Mouse (Mus musculus): ENCODE measurements around the gene Cebpa. TPM values are rescaled to one million over a fixed set of nuclear protein-coding genes. Genes with fewer than 3 reads are reported as not detected.

The Cebpa gene
- total and polyA plus RNA-seq, 2 experiments from 2014 or later: 0.67 to 11.3 TPM

GRCm38 (mm10) chr7:35137524-35137923 lies 18.4 kb downstream of the Cebpa start:
- no peaks in the 10 kb centered on the region for H3K27me3 ChIP-seq (ENCODE audit: insufficient read depth, low read length)
- no peaks in the 10 kb centered on the region for H3K9me3 ChIP-seq (ENCODE audit: low read length)
- 80% methylated on average over 1 of the region's 1 CpGs for WGBS
- ATAC-seq (ENCODE audit: low FRiP score): no peak
- H3K4me2 ChIP-seq (ENCODE audit: low read depth, low read length, poor library complexity, severe bottlenecking): no peak overlapping the region
- H3K4me3 ChIP-seq (ENCODE audit: low read depth, low read length): no peak overlapping the region
- H3K27ac ChIP-seq (ENCODE audit: low read depth, low read length): no peak overlapping the region
- no peak overlapping the region for H3K9ac ChIP-seq (replicated peaks; ENCODE audit: low read length, poor library complexity, severe bottlenecking)
- DNase-seq (ENCODE audit: low spot score): no peak
- no peaks in the 10 kb centered on the region for H3K4me1 ChIP-seq (ENCODE audit: insufficient read depth, low read length)
- TF ChIP-seq CTCF (IDR thresholded peaks at IDR 0.05): no peak
- no peaks in the 10 kb centered on the region for H3K36me3 ChIP-seq (ENCODE audit: insufficient read depth, low read length)

GRCm38 (mm10) chr7:35138481-35138880 lies 19.4 kb downstream of the Cebpa start:
- ATAC-seq (ENCODE audit: low FRiP score) (no peak), DNase-seq (ENCODE audit: low spot score) (no peak)
- Histone ChIP-seq H3K27ac (ENCODE audit: low read depth, low read length) (no peak overlapping the region), H3K9me3 (ENCODE audit: low read length) (no peaks in the 10 kb centered on the region), H3K4me1 (ENCODE audit: insufficient read depth, low read length) (no peaks in the 10 kb centered on the region), H3K4me3 (ENCODE audit: low read depth, low read length) (no peak overlapping the region), H3K4me2 (ENCODE audit: low read depth, low read length, poor library complexity, severe bottlenecking) (no peak overlapping the region), H3K9ac (replicated peaks; ENCODE audit: low read length, poor library complexity, severe bottlenecking) (no peak overlapping the region), H3K36me3 (ENCODE audit: insufficient read depth, low read length) (no peaks in the 10 kb centered on the region), H3K27me3 (ENCODE audit: insufficient read depth, low read length) (no peaks in the 10 kb centered on the region)
- WGBS: 62% methylated on average over 4 of the region's 4 CpGs
- TF ChIP-seq CTCF (IDR thresholded peaks at IDR 0.05): no peak

- H3K4me2 ChIP-seq (ENCODE audit: low read depth, low read length, poor library complexity, severe bottlenecking): no peak overlapping the region
- H3K9me3 ChIP-seq (ENCODE audit: low read length): no peaks in the 10 kb centered on the region
- TF ChIP-seq CTCF (IDR thresholded peaks at IDR 0.05): no peak
- H3K27me3 ChIP-seq (ENCODE audit: insufficient read depth, low read length): no peaks in the 10 kb centered on the region
- no peak overlapping the region for H3K4me3 ChIP-seq (ENCODE audit: low read depth, low read length)
- H3K9ac ChIP-seq (replicated peaks; ENCODE audit: low read length, poor library complexity, severe bottlenecking): no peak overlapping the region
- no peak overlapping the region for H3K27ac ChIP-seq (ENCODE audit: low read depth, low read length)
- no peak for ATAC-seq (ENCODE audit: low FRiP score)
- WGBS: 88% methylated on average over 5 of the region's 5 CpGs
- H3K36me3 ChIP-seq (ENCODE audit: insufficient read depth, low read length): no peaks in the 10 kb centered on the region
- no peaks in the 10 kb centered on the region for H3K4me1 ChIP-seq (ENCODE audit: insufficient read depth, low read length)
- no peak for DNase-seq (ENCODE audit: low spot score)
These were observed 20.8 kb downstream of the Cebpa start for GRCm38 (mm10) chr7:35139880-35140279.

GRCm38 (mm10) chr7:35141519-35141918 lies 22.4 kb downstream of the Cebpa start:
- 57% methylated on average over 5 of the region's 5 CpGs for WGBS
- H3K36me3 ChIP-seq (ENCODE audit: insufficient read depth, low read length): no peaks in the 10 kb centered on the region
- no peak overlapping the region for H3K9ac ChIP-seq (replicated peaks; ENCODE audit: low read length, poor library complexity, severe bottlenecking)
- H3K4me3 ChIP-seq (ENCODE audit: low read depth, low read length): no peak overlapping the region
- H3K4me2 ChIP-seq (ENCODE audit: low read depth, low read length, poor library complexity, severe bottlenecking): no peak overlapping the region
- TF ChIP-seq CTCF (IDR thresholded peaks at IDR 0.05): no peak
- ATAC-seq (ENCODE audit: low FRiP score): no peak
- DNase-seq (ENCODE audit: low spot score): no peak
- no peaks in the 10 kb centered on the region for H3K4me1 ChIP-seq (ENCODE audit: insufficient read depth, low read length)
- H3K27ac ChIP-seq (ENCODE audit: low read depth, low read length): no peak overlapping the region
- no peaks in the 10 kb centered on the region for H3K9me3 ChIP-seq (ENCODE audit: low read length)
- H3K27me3 ChIP-seq (ENCODE audit: insufficient read depth, low read length): no peaks in the 10 kb centered on the region

- no peaks in the 10 kb centered on the region for H3K27me3 ChIP-seq (ENCODE audit: insufficient read depth, low read length)
- 80% methylated on average over 8 of the region's 8 CpGs for WGBS
- H3K4me1 ChIP-seq (ENCODE audit: insufficient read depth, low read length): no peaks in the 10 kb centered on the region
- no peak for DNase-seq (ENCODE audit: low spot score)
- no peak for TF ChIP-seq CTCF (IDR thresholded peaks at IDR 0.05)
- H3K4me2 ChIP-seq (ENCODE audit: low read depth, low read length, poor library complexity, severe bottlenecking): no peak overlapping the region
- H3K36me3 ChIP-seq (ENCODE audit: insufficient read depth, low read length): no peaks in the 10 kb centered on the region
- H3K27ac ChIP-seq (ENCODE audit: low read depth, low read length): no peak overlapping the region
- H3K9ac ChIP-seq (replicated peaks; ENCODE audit: low read length, poor library complexity, severe bottlenecking): no peak overlapping the region
- no peaks in the 10 kb centered on the region for H3K9me3 ChIP-seq (ENCODE audit: low read length)
- no peak overlapping the region for H3K4me3 ChIP-seq (ENCODE audit: low read depth, low read length)
- no peak for ATAC-seq (ENCODE audit: low FRiP score)
These were observed 23.4 kb downstream of the Cebpa start for GRCm38 (mm10) chr7:35142522-35142921.

- no peak for ATAC-seq (ENCODE audit: low FRiP score)
- TF ChIP-seq CTCF (IDR thresholded peaks at IDR 0.05): no peak
- no peaks in the 10 kb centered on the region for H3K27me3 ChIP-seq (ENCODE audit: insufficient read depth, low read length)
- no peak overlapping the region for H3K4me2 ChIP-seq (ENCODE audit: low read depth, low read length, poor library complexity, severe bottlenecking)
- no peak overlapping the region for H3K27ac ChIP-seq (ENCODE audit: low read depth, low read length)
- H3K9me3 ChIP-seq (ENCODE audit: low read length): no peaks in the 10 kb centered on the region
- H3K36me3 ChIP-seq (ENCODE audit: insufficient read depth, low read length): no peaks in the 10 kb centered on the region
- H3K4me1 ChIP-seq (ENCODE audit: insufficient read depth, low read length): no peaks in the 10 kb centered on the region
- 75% methylated on average over 6 of the region's 6 CpGs for WGBS
- H3K9ac ChIP-seq (replicated peaks; ENCODE audit: low read length, poor library complexity, severe bottlenecking): no peak overlapping the region
- DNase-seq (ENCODE audit: low spot score): no peak
- H3K4me3 ChIP-seq (ENCODE audit: low read depth, low read length): no peak overlapping the region
These were observed 24.9 kb downstream of the Cebpa start for GRCm38 (mm10) chr7:35143864-35144618.

Data from midbrain, postnatal 0 days (tissue).